Mouse (Mus musculus) G1E-ER4 (cell line): ENCODE results near the gene Rdh16. TPM values are rescaled to one million over a fixed set of nuclear protein-coding genes. Genes with fewer than 3 reads are reported as not detected.

Experiments
- GATA1 ChIP-seq: IDR thresholded peaks from one replicate; pipeline ENCODE4 v1.8.0; 2012; ENCODE audit warnings: low read length, inconsistent platforms
- polyA plus RNA-seq: library from polyadenylated mRNA; stranded (reverse); fragments of >175 nt; gene quantifications from 2 replicates; pipeline ENCODE4 v1.2.3, GENCODE M21; 2012

Gene Rdh16
- polyA plus RNA-seq, 1 experiment = not detected

DNA sequence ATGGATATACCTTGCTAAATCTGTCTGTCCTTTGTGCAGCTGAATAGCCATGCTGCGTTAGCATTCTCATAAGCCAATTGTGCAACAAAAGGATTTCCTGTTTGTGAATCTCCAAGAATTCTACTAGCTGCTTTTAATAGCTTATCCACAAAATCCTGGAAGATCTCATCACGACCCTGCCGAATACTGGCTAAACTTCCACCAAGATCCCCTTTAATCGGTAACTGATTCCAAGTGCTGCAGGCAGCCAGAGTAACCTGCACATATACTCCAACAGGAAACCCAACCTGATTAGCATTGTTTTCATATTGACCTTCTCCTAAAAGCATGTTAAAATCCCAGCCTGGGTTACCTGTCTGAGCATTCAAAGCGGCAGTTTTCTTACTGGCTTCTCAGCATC, 34.3 kb downstream of the Rdh16 start:
- no peak for TF ChIP-seq GATA1

DNA sequence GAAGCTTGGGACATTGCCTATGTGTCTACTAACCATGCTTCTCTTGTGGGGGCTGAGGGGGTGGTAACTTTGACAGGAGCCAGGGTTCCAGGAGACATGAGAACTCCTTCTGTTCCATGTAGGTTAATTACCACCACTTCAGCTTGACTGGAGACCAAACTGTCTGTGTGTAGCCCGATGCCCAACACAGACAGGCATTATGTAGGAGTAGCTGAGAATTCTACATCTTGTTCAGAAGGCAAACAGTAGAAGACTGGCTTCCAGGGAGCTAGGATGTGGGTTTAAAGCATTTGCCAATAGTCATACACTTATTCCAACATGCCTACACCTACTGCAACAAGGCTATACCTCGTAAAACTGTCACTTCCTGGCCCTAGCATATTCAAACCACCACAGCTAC, 37.6 kb downstream of the Rdh16 start:
- TF ChIP-seq GATA1 = no peak

GRCm38 (mm10) chr10:127840776-127841175, 39.8 kb downstream of the Rdh16 start:
- TF ChIP-seq GATA1 = peak; percentile 56

GRCm38 (mm10) chr10:127848089-127848488, 47.1 kb downstream of the Rdh16 start:
- no peak for TF ChIP-seq GATA1

DNA sequence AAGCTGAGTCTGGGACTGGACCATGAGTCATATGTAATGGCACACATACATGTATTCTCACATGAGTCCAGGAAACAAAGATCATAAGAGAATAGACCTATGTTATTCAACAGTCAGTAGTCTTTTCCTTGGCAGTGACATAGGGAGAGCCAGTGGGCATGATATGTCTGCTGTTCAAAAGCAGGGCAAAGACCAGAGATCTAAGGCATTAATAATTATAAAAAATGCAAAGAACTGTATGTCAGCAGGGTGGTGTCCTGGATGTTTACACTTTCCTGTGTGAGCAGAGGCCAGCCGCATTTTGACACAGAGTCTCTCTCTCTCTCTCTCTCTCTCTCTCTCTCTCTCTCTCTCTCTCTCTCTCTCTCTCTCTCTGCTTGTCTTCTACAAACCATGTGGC, 48.7 kb downstream of the Rdh16 start, which contains the start of gene Rdh19:
Rdh19 (plus strand) TSS at position 301 of the 400 bp plus-strand sequence.
- TF ChIP-seq GATA1 = no peak

DNA sequence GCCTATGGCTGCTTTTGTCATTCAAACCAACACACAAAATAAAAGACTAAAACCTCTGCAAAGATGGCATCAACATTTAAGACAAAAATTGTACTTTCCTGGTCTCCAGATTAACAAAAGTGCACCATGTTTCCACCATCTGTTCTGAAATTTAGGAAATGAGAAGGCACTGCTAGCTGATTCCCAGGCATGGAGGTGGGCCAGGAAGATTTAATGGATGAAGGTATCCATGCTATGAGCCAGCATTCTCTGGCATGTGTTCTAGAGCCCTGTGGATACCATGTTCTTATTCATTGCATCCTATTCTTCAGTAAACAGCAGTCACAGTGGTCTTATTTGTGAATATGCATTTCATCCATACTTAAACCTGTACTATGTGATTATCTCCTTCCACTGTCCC, 55.4 kb downstream of the Rdh16 start:
- no peak for TF ChIP-seq GATA1

- no peak for TF ChIP-seq GATA1
Measured at GRCm38 (mm10) chr10:127864931-127865330, 64.0 kb downstream of the Rdh16 start.

- TF ChIP-seq GATA1 = no peak
Measured at GRCm38 (mm10) chr10:127866232-127866631, 65.3 kb downstream of the Rdh16 start, which contains the start of gene Rdh16f2. Rdh16f2 (plus strand) TSS chr10:127866474.

GRCm38 (mm10) chr10:127872484-127872883, 71.5 kb downstream of the Rdh16 start:
- no peak for TF ChIP-seq GATA1

DNA sequence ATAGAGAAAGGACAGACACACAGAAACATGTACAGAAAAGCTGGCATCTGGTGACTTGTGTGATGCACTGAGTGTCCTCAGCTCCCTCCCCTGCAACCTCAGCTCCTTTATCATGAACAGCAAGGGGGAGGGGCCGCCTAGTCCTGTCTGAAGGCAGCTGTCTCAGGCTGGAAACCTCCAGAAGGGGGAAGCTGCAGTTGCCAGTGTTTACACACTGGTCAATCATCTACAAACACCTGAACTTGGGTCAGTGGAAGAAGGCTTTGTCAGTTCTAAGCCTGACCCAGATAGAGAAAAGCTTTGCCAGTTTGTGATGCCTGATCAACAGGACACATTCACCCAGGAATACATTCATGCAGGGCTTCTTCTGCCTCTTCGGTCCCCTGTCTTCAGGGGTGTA, 76.7 kb downstream of the Rdh16 start:
- no peak for TF ChIP-seq GATA1

GRCm38 (mm10) chr10:127878262-127879057, 77.5 kb downstream of the Rdh16 start:
- TF ChIP-seq GATA1 = no peak

- TF ChIP-seq GATA1 = no peak
Measured at GRCm38 (mm10) chr10:127879155-127879688, 78.3 kb downstream of the Rdh16 start.

GRCm38 (mm10) chr10:127881041-127881440, 80.1 kb downstream of the Rdh16 start:
- TF ChIP-seq GATA1 = no peak

DNA sequence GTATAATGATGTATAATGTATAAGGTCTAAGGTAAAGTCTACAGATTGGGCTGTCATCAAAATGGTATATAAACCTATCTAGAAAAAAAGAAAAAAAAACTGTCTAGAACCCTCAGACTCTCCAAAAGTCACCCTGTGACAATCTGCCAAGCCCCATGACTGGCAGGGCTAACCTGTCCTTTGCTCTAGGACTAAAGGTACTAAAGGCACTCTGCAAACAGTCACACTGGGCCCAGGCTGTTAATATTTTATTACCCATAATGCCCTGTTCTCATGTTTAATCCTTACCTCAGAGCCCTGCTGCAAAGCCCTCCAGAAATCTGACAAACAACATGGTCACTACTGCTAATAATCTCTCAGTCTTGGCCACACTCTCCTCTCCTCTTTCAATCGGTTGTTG, 85.6 kb downstream of the Rdh16 start:
- TF ChIP-seq GATA1 = no peak

GRCm38 (mm10) chr10:127886971-127887370, 86.0 kb downstream of the Rdh16 start:
- no peak for TF ChIP-seq GATA1

DNA sequence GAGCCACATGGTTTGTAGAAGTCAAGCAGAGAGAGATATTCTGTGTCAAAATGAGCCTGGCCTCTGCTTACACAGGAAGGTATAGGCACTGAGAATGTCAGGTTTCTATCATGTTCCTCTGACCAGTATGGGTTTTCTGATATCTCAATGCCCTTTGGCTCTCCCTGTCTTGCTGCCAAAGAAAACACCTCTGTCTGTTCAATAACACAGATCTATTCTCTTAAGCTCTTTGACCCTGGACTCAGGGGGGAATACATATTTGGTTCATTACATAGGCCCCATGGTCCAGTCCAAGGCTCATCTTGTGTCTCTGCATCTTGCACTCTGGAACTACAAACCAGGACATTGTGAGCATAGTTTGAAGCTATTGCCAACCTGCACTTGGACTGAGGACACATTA, 87.7 kb downstream of the Rdh16 start, which contains the start of gene Rdh7:
Rdh7 (minus strand) TSS at position 213 of the 400 bp plus-strand sequence.
- no peak for TF ChIP-seq GATA1

DNA sequence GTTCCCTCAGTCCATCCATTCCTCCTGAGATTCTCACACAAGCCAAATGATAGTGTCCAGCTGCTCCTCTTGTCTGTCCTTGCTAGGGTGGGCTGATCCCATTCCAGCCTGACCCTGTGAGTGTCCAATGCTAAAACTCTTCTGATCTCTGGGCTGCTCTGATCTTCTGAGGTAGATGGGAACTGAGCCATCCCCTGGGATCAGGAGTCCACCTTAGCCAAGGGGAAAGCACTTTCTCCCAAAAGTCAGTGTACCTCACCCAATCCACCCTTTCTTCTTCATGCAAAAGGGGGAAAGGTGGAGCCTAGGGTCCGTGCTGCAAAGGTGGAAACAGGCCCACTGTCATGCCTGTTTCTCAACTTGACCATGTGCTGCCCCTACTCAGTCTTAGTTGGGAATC, 90.5 kb downstream of the Rdh16 start:
- no peak for TF ChIP-seq GATA1

Other genes starting within 250 kb of the Rdh16 start
- 0.06 and 0.12 TPM in 2 replicates for gene Lrp1, start 180.0 kb upstream of the Rdh16 start, polyA plus RNA-seq
- 30.3 and 51.0 TPM in 2 replicates for gene Stat6, start 158.2 kb upstream of the Rdh16 start, polyA plus RNA-seq
- 3.8 and 8.0 TPM in 2 replicates for gene Nemp1, start 134.3 kb upstream of the Rdh16 start, polyA plus RNA-seq
- 68.1 and 76.8 TPM in 2 replicates for gene Nab2, start 132.6 kb upstream of the Rdh16 start, polyA plus RNA-seq
- 0.05 TPM in 1 of 2 replicates, not detected in the other for gene Myo1a, start 96.0 kb upstream of the Rdh16 start, polyA plus RNA-seq
- gene Tac2, start 76.7 kb upstream of the Rdh16 start, polyA plus RNA-seq = not detected in 2 replicates
- gene Zbtb39, start 61.6 kb upstream of the Rdh16 start, polyA plus RNA-seq = 3.1 and 3.4 TPM in 2 replicates
- gene Gpr182, start 49.4 kb upstream of the Rdh16 start, polyA plus RNA-seq = not detected in 2 replicates
- gene Rdh1, start 41.4 kb upstream of the Rdh16 start, polyA plus RNA-seq = not detected in 2 replicates
- gene Rdh16f1, start 41.4 kb upstream of the Rdh16 start, polyA plus RNA-seq = not detected in 2 replicates
- not detected in 2 replicates for gene Rdh9, start 24.8 kb upstream of the Rdh16 start, polyA plus RNA-seq
- gene Rdh19, start 48.8 kb downstream of the Rdh16 start, polyA plus RNA-seq = not detected in 2 replicates
- not detected in 2 replicates for gene Rdh16f2, start 65.3 kb downstream of the Rdh16 start, polyA plus RNA-seq
- gene Rdh7, start 87.7 kb downstream of the Rdh16 start, polyA plus RNA-seq = not detected in 2 replicates
- not detected in 2 replicates for gene Sdr9c7, start 97.4 kb downstream of the Rdh16 start, polyA plus RNA-seq
- gene Hsd17b6, start 206.5 kb downstream of the Rdh16 start, polyA plus RNA-seq = not detected in 2 replicates
- gene Prim1, start 214.0 kb downstream of the Rdh16 start, polyA plus RNA-seq = 1.4 and 2.4 TPM in 2 replicates
- gene Naca, start 234.4 kb downstream of the Rdh16 start, polyA plus RNA-seq = 68.4 and 148 TPM in 2 replicates